ENCODE assay signal across 8 mouse cellular contexts in genomic region chr7:34312786-34313442, GRCm38 (mm10). TPM values are rescaled to one million over a fixed set of nuclear protein-coding genes. Genes with fewer than 3 reads are reported as not detected.
A peak's percentile ranks its signal among the peaks of the same experiment; 100 is the strongest.
DNase-seq lines count a peak whose midpoint lies in the region; ATAC-seq and TF ChIP-seq lines count a peak whose summit lies in the region.

No protein-coding gene starts in this region.

- H3K27me3 ChIP-seq in Patski = no peaks in the 10 kb centered on the region
- H3K27me3 ChIP-seq in intestine, embryonic 14.5 days (replicated peaks; ENCODE audit: control insufficient read depth, insufficient read depth, low read length) = no peaks in the 10 kb centered on the region
- H3K27me3 ChIP-seq in liver, embryonic 15.5 days = no peaks in the 10 kb centered on the region

- peaks cover 7% of the 10 kb centered on the region for H3K4me1 ChIP-seq in intestine, embryonic 14.5 days (replicated peaks; ENCODE audit: control insufficient read depth, insufficient read depth, low read length)
- H3K4me1 ChIP-seq in liver, embryonic 15.5 days (replicated peaks) = peaks cover 32% of the 10 kb centered on the region

- 0% methylated on average over 68 of the region's 73 CpGs for WGBS in intestine, embryonic 14.5 days
- WGBS in liver, embryonic 15.5 days (ENCODE audit: insufficient replicate concordance) = under 1% methylated on average over 61 of the region's 73 CpGs

- peak; percentile 65 for DNase-seq in 416B (ENCODE audit: low read depth)
- DNase-seq in Patski (ENCODE audit: low read depth, low spot score) = no peak
- DNase-seq in embryo, embryonic 10.5 days (ENCODE audit: low spot score) = peak; percentile 70
- DNase-seq in intestine, embryonic 14.5 days (ENCODE audit: low spot score) = peak; percentile 77
- DNase-seq in neural tube, embryonic 10.5 days (ENCODE audit: extremely low spot score, low spot score) = peak; percentile 65
- DNase-seq in left cerebral cortex, adult 18-20 months (ENCODE audit: low spot score in 2 of 2) = no peak

- in situ Hi-C loops in Patski (cut with MboI; ENCODE audit: low pct_unique_long_range_greater_than_20kb) = no loop called here

- no peak for TF ChIP-seq CTCF in Patski (IDR thresholded peaks at IDR 0.05)

- no peaks in the 10 kb centered on the region for H3K36me3 ChIP-seq in intestine, embryonic 14.5 days (ENCODE audit: control insufficient read depth, insufficient read depth, low read length)
- H3K36me3 ChIP-seq in liver, embryonic 15.5 days (replicated peaks) = 0 out of 2 replicates have a peak, but pooled peaks cover 4% of the 10 kb centered on the region

- peak overlapping the region; percentile 81 for H3K4me3 ChIP-seq in intestine, embryonic 14.5 days (ENCODE audit: low read depth, low read length)
- H3K4me3 ChIP-seq in liver, embryonic 15.5 days (replicated peaks) = peak overlapping the region; percentile 95

- POLR2A ChIA-PET in Patski (lab: Charles Lee) = no interaction called here

- H3K27ac ChIP-seq in intestine, embryonic 14.5 days (ENCODE audit: low read depth) = peak overlapping the region; percentile 91
- peak overlapping the region; percentile 96 for H3K27ac ChIP-seq in liver, embryonic 15.5 days (replicated peaks)

- H3K4me2 ChIP-seq in intestine, embryonic 14.5 days (ENCODE audit: low read length) = peak overlapping the region; percentile 56
- peak overlapping the region; percentile 86 for H3K4me2 ChIP-seq in liver, embryonic 15.5 days

- peak; percentile 44 for ATAC-seq in Patski
- ATAC-seq in granulocyte monocyte progenitor cell, adult 5-6 weeks (replicated peaks; ENCODE audit: poor library complexity, severe bottlenecking) = peak; percentile 62
- ATAC-seq in intestine, embryonic 14.5 days (replicated peaks; ENCODE audit: low FRiP score, low TSS enrichment, low read depth) = peak; percentile 86
- ATAC-seq in liver, embryonic 15.5 days (ENCODE audit: insufficient read depth) = peak; percentile 95

- no peaks in the 10 kb centered on the region for H3K9me3 ChIP-seq in intestine, embryonic 14.5 days (ENCODE audit: control insufficient read depth, low read length)
- H3K9me3 ChIP-seq in liver, embryonic 15.5 days (replicated peaks) = no peaks in the 10 kb centered on the region

- CTCF ChIA-PET in Patski (lab: Charles Lee) = no interaction called here

- H3K9ac ChIP-seq in intestine, embryonic 14.5 days (ENCODE audit: low read length) = peak overlapping the region; percentile 82
- H3K9ac ChIP-seq in liver, embryonic 15.5 days = peak overlapping the region; percentile 94

RNA-seq across cellular contexts. Expression of gene 4931406P16Rik, which starts 0.4 kb away (rescaled TPM):
- polyA plus RNA-seq in Patski (2021) = 30.9 TPM
- 7.2 and 10.5 TPM in 2 replicates for total RNA-seq in granulocyte monocyte progenitor cell, adult 5-6 weeks (2014; fragmentation: Nextera tagmentation)
- 9.2 and 12.5 TPM in 2 replicates for total RNA-seq in granulocyte monocyte progenitor cell, adult 5-6 weeks (2017)
- 37.8 and 47.5 TPM in 2 replicates for polyA plus RNA-seq in intestine, embryonic 14.5 days (2014; fragmentation: Nextera tagmentation; extraction: Ambion mirVana)
- 12.9 and 14.4 TPM in 2 replicates for polyA plus RNA-seq in liver, embryonic 15.5 days (2015; fragmentation: Nextera tagmentation; extraction: Ambion mirVana)
- 10 to 100 TPM; 38.5 to 39.1 TPM for total RNA-seq in left cerebral cortex, adult 18-20 months (2021)

Comparison
In these comparisons a context has a peak if more than half of its experiments do, and no peak if none do; other contexts are left out.
1. DNase-seq: peak in 416B (single experiment), embryo, embryonic 10.5 days (single experiment), intestine, embryonic 14.5 days (single experiment) and neural tube, embryonic 10.5 days (single experiment); none in Patski (single experiment) and left cerebral cortex, adult 18-20 months (0 of 2).
2. ATAC-seq: peak in every context shown above with its lines; median percentile 95 in liver, embryonic 15.5 days; 86 in intestine, embryonic 14.5 days; 62 in granulocyte monocyte progenitor cell, adult 5-6 weeks; 44 in Patski.